Mouse (Mus musculus): ENCODE results near the gene Il16. TPM values are rescaled to one million over a fixed set of nuclear protein-coding genes. Genes with fewer than 3 reads are reported as not detected.

Il16 gene
- polyA plus RNA-seq, 1 experiment = not detected

- no peak for TF ChIP-seq GATA1 (IDR thresholded peaks at IDR 0.05; ENCODE audit: low read length)
These were observed 122.9 kb downstream of the Il16 start for GRCm38 (mm10) chr7:83622582-83622981.

- TF ChIP-seq GATA1 (IDR thresholded peaks at IDR 0.05; ENCODE audit: low read length) = no peak
These were observed 126.8 kb downstream of the Il16 start for GRCm38 (mm10) chr7:83618709-83619108.

- TF ChIP-seq GATA1 (IDR thresholded peaks at IDR 0.05; ENCODE audit: low read length) = no peak
These were observed 129.3 kb downstream of the Il16 start for GRCm38 (mm10) chr7:83616268-83616667.

GRCm38 (mm10) chr7:83615815-83616214, 129.7 kb downstream of the Il16 start:
- no peak for TF ChIP-seq GATA1 (IDR thresholded peaks at IDR 0.05; ENCODE audit: low read length)

GRCm38 (mm10) chr7:83615272-83615671, 130.3 kb downstream of the Il16 start:
- no peak for TF ChIP-seq GATA1 (IDR thresholded peaks at IDR 0.05; ENCODE audit: low read length)

DNA sequence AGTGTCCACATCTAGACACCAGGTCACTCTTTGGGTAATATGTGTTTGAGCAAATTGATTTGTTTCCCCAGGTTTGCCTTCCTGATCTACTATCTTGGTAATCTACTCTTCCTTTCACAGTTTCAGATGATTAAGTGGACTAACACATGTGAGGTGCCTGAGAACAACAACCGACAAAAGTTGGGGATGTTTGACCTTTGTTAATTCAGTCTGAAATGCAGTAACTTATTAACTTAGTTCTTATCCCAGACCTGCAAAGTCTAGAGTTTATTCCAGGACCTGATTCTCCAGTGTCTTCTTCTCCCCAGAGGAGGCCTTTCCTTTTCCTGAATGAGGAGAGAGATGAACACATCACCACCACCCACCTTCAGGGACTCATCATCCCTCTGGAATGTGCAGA, 133.6 kb downstream of the Il16 start:
- no peak for TF ChIP-seq GATA1 (IDR thresholded peaks at IDR 0.05; ENCODE audit: low read length)

- no peak for TF ChIP-seq GATA1 (IDR thresholded peaks at IDR 0.05; ENCODE audit: low read length)
These were observed 135.6 kb downstream of the Il16 start for GRCm38 (mm10) chr7:83609891-83610290.

- no peak for TF ChIP-seq GATA1 (IDR thresholded peaks at IDR 0.05; ENCODE audit: low read length)
These were observed 138.7 kb downstream of the Il16 start for GRCm38 (mm10) chr7:83606796-83607195.

- TF ChIP-seq GATA1 (IDR thresholded peaks at IDR 0.05; ENCODE audit: low read length) = no peak
These were observed 141.2 kb downstream of the Il16 start for GRCm38 (mm10) chr7:83604180-83604944.

DNA sequence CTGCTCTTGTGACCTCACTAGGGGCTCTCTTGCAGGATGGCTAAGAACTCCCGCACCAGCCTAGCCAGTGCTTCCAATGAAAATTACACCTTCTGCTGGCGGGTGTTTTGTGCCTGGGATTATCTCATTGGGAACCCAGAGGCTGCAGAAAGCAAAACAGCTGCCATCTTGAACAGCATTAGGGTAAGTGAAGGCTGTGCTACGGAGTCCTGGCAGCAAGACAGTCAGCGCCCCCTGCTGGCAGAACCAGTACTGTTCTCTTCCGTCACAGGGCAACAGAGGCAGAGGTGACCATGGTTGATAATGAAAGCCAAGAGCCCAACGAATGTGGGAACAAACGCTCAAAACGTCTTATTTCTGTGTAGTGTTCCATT, 145.6 kb downstream of the Il16 start:
- TF ChIP-seq GATA1 (IDR thresholded peaks at IDR 0.05; ENCODE audit: low read length) = no peak

DNA sequence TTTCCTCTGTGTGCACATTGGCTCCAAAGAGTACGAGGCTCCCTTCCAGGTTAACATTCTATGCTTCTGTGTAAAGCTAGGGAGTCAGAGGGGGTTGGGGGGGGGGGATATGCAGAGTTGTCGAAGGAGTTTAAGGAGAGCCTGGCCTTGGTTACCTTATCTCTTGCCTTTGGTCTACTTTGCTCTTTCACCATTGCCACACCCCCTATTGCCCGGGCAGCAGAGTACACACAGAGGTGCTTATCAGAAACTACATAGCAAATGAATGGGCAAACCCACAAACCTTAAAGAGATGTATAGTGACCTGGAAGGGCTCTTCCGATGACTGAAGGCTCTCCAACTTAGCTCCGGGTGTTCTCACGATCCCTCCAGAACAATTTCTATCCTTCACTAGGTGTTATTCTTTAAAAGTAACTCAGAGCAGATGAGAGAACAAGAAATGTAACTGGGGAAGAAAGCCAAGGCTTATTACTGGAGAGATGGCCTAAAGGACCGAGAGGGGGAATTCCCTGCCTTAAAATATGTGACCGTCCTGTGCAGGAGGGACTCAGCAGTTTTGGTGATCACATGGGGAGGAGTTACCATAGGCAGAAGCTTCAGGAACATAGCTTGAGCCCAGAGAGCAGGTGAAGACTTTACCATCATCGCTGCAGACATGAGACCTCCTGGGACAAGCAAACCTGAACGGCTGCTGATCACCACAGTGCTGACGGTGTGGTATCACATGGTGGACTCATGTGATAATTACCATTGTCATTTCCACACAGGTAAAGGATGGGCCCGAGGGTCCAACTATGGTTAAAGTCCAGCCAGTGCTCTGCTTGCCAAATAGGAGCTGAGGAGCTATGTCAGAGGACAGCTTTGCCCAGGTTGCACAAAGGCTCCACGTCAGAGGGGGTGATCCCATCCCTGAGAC, 146.3 kb downstream of the Il16 start:
- TF ChIP-seq GATA1 (IDR thresholded peaks at IDR 0.05; ENCODE audit: low read length) = no peak

DNA sequence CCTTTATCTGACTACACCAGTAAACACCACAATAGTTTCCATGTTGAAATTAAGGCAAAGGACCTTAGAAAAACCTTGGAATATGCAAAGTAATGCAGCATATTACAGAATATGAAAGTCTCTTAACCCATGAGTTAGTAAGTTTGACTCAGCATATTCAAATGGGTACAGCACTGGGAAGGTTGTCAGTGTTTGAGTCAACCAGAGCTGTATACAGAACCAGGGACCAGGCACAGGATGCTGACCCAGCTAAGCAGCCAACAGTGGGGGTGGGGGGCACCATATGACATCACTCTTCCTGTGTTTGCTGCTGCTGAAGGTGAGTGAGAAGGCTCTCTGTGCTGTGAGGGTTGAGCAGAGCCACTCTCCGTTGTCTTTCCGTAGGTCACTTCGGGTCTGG, 148.5 kb downstream of the Il16 start:
- TF ChIP-seq GATA1 (IDR thresholded peaks at IDR 0.05; ENCODE audit: low read length) = no peak

GRCm38 (mm10) chr7:83594056-83594455, 151.5 kb downstream of the Il16 start:
- TF ChIP-seq GATA1 (IDR thresholded peaks at IDR 0.05; ENCODE audit: low read length) = no peak

Other genes with a start within 250 kb of the Il16 start
- not detected in 2 replicates for gene Tmc3, start 160.8 kb downstream of the Il16 start, polyA plus RNA-seq (2012)
- 0.41 and 0.64 TPM in 2 replicates for gene Stard5, start 113.8 kb downstream of the Il16 start, polyA plus RNA-seq (2012)
- not detected in 2 replicates for gene Cfap161, start 49.2 kb upstream of the Il16 start, polyA plus RNA-seq (2012)
- 55.1 and 74.1 TPM in 2 replicates for gene Tlnrd1, start 138.6 kb upstream of the Il16 start, polyA plus RNA-seq (2012)
- 23.2 and 114 TPM in 2 replicates for gene Mesd, start 138.7 kb upstream of the Il16 start, polyA plus RNA-seq (2012)